Mouse (Mus musculus): Measurements from ENCODE around the gene Tbpl1. TPM values are rescaled to one million over a fixed set of nuclear protein-coding genes. Genes with fewer than 3 reads are reported as not detected.

Tbpl1 gene
- total and polyA plus RNA-seq, 3 experiments: 36.6 to 41.8 TPM; not detected in 1

- DNase-seq (ENCODE audit: low read depth, low spot score): no peak
- no peaks in the 10 kb centered on the region for H3K79me2 ChIP-seq (ENCODE audit: control insufficient read depth, insufficient read depth, low read length, poor library complexity)
- H3K9me3 ChIP-seq (replicated peaks; ENCODE audit: insufficient read depth, low read length): no peaks in the 10 kb centered on the region
- H3K4me1 ChIP-seq (ENCODE audit: control insufficient read depth in 1 of 2, insufficient read depth in 2 of 2, low read length in 2 of 2): peaks cover 0 to 2% of the 10 kb centered on the region in 2 experiments; a peak in 1 of 4 replicates
- H3K36me3 ChIP-seq (ENCODE audit: control insufficient read depth in 1 of 2, insufficient read depth in 2 of 2, low read length in 2 of 2): peaks cover 2 to 24% of the 10 kb centered on the region in 2 experiments; a peak in 2 of 4 replicates
- no peak overlapping the region for H3K4me3 ChIP-seq (ENCODE audit: control insufficient read depth in 1 of 2, insufficient read depth in 1 of 2, low read depth in 2 of 2, low read length in 2 of 2)
- no peaks in the 10 kb centered on the region for H3K27me3 ChIP-seq (ENCODE audit: control insufficient read depth in 1 of 2, insufficient read depth in 2 of 2, low read length in 2 of 2)
- TF ChIP-seq GABPA (IDR thresholded peaks at IDR 0.05; ENCODE audit: low read depth, low read length) (no peak), CTCF (IDR thresholded peaks at IDR 0.05 in 2 of 3, conservative IDR thresholded peaks at IDR 0.05 in 1 of 3; ENCODE audit: control insufficient read depth in 1 of 3, insufficient read depth in 1 of 3, low read depth in 2 of 3, low read length in 3 of 3, poor library complexity in 1 of 3, severe bottlenecking in 1 of 3) (no peak), ELF1 (IDR thresholded peaks at IDR 0.05; ENCODE audit: low read depth, low read length) (no peak), SIN3A (IDR thresholded peaks at IDR 0.05; ENCODE audit: low read length) (no peak), MEF2A (IDR thresholded peaks at IDR 0.05; ENCODE audit: extremely low read depth, insufficient replicate concordance, low read depth, low read length, poor library complexity, severe bottlenecking) (no peak), ZNF384 (IDR thresholded peaks at IDR 0.05; ENCODE audit: low read depth, low read length) (no peak), ZKSCAN1 (IDR thresholded peaks at IDR 0.05; ENCODE audit: low read depth, low read length) (no peak), MYC (IDR thresholded peaks at IDR 0.05; ENCODE audit: low read depth, low read length) (no peak), SMC3 (IDR thresholded peaks at IDR 0.05; ENCODE audit: low read depth, low read length) (no peak), E2F4 (IDR thresholded peaks at IDR 0.05; ENCODE audit: borderline replicate concordance, low read depth, low read length) (no peak), KAT2A (conservative IDR thresholded peaks at IDR 0.05; ENCODE audit: low read depth, low read length) (no peak), CHD2 (IDR thresholded peaks at IDR 0.05; ENCODE audit: low read length) (no peak), USF2 (IDR thresholded peaks at IDR 0.05; ENCODE audit: borderline replicate concordance in 1 of 2, insufficient read depth in 1 of 2, low read depth in 1 of 2, low read length in 2 of 2) (no peak), MYB (IDR thresholded peaks at IDR 0.05; ENCODE audit: low read depth, low read length) (no peak)
- no peak overlapping the region for H3K9ac ChIP-seq (ENCODE audit: control insufficient read depth, low read depth, low read length, poor library complexity, severe bottlenecking)
- H3K27ac ChIP-seq (ENCODE audit: control insufficient read depth, low read depth, low read length): no peak overlapping the region
Observed at GRCm38 (mm10) chr10:22703844-22704243, 27.9 kb downstream of the Tbpl1 start.

- no peak for DNase-seq (ENCODE audit: low read depth, low spot score)
- no peaks in the 10 kb centered on the region for H3K79me2 ChIP-seq (ENCODE audit: control insufficient read depth, insufficient read depth, low read length, poor library complexity)
- peaks cover 0 to 5% of the 10 kb centered on the region in 2 experiments; a peak in 2 of 4 replicates for H3K4me1 ChIP-seq (ENCODE audit: control insufficient read depth in 1 of 2, insufficient read depth in 2 of 2, low read length in 2 of 2)
- H3K4me3 ChIP-seq (ENCODE audit: control insufficient read depth in 1 of 2, insufficient read depth in 1 of 2, low read depth in 2 of 2, low read length in 2 of 2): no peak overlapping the region
- no peak overlapping the region for H3K9ac ChIP-seq (ENCODE audit: control insufficient read depth, low read depth, low read length, poor library complexity, severe bottlenecking)
- no peak overlapping the region for H3K27ac ChIP-seq (ENCODE audit: control insufficient read depth, low read depth, low read length)
- H3K9me3 ChIP-seq (replicated peaks; ENCODE audit: insufficient read depth, low read length): no peaks in the 10 kb centered on the region
- peaks cover 2 to 14% of the 10 kb centered on the region in 2 experiments; a peak in 2 of 4 replicates for H3K36me3 ChIP-seq (ENCODE audit: control insufficient read depth in 1 of 2, insufficient read depth in 2 of 2, low read length in 2 of 2)
- TF ChIP-seq POLR2AphosphoS2 (IDR thresholded peaks at IDR 0.05; ENCODE audit: low read length) (peak; percentile 59; the same call in 1 of the 2 replicates), USF2 (IDR thresholded peaks at IDR 0.05; ENCODE audit: borderline replicate concordance in 1 of 2, insufficient read depth in 1 of 2, low read depth in 1 of 2, low read length in 2 of 2) (no peak), KAT2A (conservative IDR thresholded peaks at IDR 0.05; ENCODE audit: low read depth, low read length) (no peak), GABPA (IDR thresholded peaks at IDR 0.05; ENCODE audit: low read depth, low read length) (no peak), GATA1 (IDR thresholded peaks at IDR 0.05; ENCODE audit: low read depth, low read length) (no peak), MEF2A (IDR thresholded peaks at IDR 0.05; ENCODE audit: extremely low read depth, insufficient replicate concordance, low read depth, low read length, poor library complexity, severe bottlenecking) (no peak)
- H3K27me3 ChIP-seq (ENCODE audit: control insufficient read depth in 1 of 2, insufficient read depth in 2 of 2, low read length in 2 of 2): no peaks in the 10 kb centered on the region
Observed at GRCm38 (mm10) chr10:22701485-22702315, 30.0 kb downstream of the Tbpl1 start.

All from MEL (cell line).